Comparison of ENCODE assay signal across 1 mouse cellular context in genomic region chr1:74256782-74257181, GRCm38 (mm10).
TF ChIP-seq lines count a peak whose summit lies in the region.

No protein-coding gene starts in this region.

TF ChIP-seq in ES-E14, 5 proteins besides CTCF, POLR2A, EP300 and RAD21:
- TF ChIP-seq MAFK (IDR thresholded peaks at IDR 0.05; ENCODE audit: insufficient read depth, low read depth, low read length): no peak
- no peak for TF ChIP-seq ZC3H11A (IDR thresholded peaks at IDR 0.05; ENCODE audit: borderline replicate concordance, low read depth, low read length)
- no peak for TF ChIP-seq ZNF384 (IDR thresholded peaks at IDR 0.05; ENCODE audit: low read depth, low read length)
- TF ChIP-seq HCFC1 (IDR thresholded peaks at IDR 0.05; ENCODE audit: borderline replicate concordance, insufficient read depth, low read length): no peak
- TF ChIP-seq CHD2 (IDR thresholded peaks at IDR 0.05; ENCODE audit: low read depth, low read length): no peak
